Mouse (Mus musculus) ZHBTc4 (cell line): ENCODE measurements around the gene Klhl11.
A peak's percentile ranks its signal among the peaks of the same experiment; 100 is the strongest.

Source experiments
- DNase-seq: peaks from one replicate; pipeline ENCODE4 v3.0.0-alpha.2; 2011; ENCODE audit warnings: low read depth, low spot score

Klhl11 gene

DNA sequence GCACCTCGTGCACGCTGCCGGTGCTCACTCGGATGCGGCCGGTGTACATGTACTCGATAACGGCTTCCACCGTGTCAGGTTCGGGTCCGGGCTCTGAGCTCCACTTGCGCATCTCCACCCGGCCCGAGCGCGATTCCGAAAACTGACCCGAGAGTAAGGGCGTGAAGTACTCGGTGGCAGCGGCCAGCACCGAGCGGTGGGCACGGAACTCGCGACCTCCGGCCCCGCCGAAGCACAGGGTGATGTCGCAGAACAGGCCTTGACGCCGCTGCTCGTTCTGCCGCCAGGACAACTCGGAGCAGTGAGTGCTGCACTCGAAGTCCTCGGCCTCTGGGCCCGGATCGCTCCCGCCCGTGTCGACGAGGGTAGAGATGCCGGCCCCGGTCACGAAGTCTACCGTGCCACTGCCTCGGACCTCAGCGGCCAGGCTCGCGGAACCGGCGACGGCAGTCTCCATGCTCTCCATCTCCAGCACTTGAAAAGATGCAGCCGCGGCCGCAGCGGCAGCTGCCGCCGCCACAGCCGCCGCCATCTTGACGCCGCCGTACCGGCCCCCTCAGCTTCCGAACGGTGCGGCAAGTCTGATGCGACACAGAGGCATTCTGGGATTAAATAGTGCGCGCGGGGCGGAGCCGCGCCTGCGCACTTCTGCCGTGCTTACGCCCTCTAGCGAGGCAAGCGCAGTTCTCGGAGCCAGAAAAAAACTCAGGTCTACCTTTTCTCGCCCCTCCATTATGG, at the start of gene Klhl11:
Klhl11 (minus strand) TSS at position 545 of the 738 bp plus-strand sequence.
- DNase-seq, result peak; percentile 97

DNA sequence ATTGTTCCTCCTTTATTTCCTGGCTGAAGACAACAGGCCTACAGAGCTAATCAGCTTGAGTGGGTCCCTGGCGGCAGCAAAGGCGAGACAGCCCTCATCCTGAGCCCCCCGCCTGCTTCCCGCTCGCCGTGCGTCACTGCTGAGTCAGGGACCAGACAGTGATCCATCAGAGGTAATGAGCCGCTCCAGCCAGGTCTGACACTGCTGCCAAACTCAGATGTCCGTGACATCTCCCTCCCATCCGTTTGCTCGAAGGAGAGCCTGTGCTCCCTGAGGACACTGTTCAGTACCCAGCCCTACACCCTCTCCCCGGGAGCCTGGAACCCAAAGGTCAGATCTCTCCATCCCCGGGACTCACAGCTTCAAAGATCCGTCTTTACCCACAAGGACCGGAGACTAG, 48.3 kb upstream of the Klhl11 start:
- DNase-seq, result no peak

DNA sequence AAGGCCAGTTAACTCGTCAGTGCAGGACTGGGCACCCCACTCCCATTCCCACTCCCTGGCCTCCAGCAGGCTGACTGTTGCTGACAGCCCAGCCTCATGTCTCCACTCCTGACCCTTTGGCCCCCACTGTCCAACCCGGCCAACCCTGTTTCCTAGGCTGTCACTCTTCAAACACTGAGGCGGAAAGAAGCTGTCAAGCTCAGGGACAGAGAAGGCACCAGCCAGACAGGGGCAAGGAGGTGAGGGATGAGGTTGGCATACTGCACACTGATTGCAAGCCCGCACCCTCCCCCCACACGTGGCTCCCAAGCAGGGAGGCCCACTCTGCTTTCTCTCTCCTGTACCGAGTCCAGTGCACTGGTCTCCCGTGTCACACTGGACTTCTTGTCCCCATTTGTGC, 46.6 kb upstream of the Klhl11 start:
- DNase-seq, result no peak

DNA sequence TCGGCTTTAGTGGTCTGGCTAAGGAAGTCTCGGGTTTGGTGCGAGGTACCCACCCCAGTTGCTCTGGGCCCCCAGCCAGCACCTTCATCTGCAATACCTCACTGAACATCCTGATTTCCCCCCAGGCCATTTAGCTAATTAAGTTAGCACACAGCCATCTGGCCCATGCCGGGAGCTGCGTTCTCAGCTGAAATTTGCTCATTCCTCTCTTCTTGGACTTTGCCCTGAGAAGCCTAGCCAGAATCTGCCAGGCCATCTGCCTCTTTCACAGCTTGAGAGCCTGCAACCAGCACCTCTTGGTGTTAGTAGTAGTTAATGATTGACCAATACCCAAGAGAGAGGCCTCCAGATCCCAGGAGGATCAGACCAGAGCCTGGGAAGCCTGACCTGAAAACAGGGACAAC, 45.6 kb upstream of the Klhl11 start:
- no peak for DNase-seq

DNA sequence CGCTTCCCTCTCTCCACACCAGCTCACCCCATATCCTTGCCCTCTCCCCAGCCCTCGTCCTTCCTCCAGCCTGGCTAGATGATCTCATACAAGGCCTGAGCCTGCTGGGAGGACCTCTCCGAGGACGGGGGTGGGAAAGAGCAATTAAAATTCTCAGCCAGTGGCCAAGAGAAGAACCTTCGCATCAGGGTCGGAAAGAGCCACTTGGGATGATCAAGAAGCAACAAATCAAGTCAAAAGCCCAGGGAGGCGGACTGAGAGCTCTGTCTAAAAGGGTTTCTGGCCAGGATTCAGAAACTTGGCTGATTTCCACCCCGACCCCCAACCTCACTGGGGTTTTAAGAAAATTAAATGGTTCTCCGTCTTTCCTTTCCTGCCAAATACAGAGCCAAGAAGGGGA, 43.8 kb upstream of the Klhl11 start:
- DNase-seq, result no peak

DNA sequence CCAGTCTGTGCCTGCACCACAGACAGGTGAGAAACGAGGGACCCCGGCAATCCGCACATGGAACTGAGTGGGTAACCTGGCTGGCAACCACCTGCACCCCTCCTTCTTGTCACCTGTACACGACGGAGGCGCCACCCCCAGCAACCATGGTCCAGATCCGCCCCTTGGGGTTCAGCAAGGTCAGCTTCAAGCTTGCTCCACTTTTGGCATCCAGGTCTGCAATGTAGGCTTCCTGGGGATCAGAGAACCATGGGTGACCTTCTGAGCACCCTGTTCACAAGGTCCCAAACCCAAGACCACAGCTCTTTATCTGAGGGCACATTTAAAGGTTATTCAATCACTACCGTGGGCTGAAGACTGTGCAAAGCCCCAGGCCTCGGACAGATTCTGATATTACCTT, 43.2 kb upstream of the Klhl11 start:
- DNase-seq, result no peak

DNA sequence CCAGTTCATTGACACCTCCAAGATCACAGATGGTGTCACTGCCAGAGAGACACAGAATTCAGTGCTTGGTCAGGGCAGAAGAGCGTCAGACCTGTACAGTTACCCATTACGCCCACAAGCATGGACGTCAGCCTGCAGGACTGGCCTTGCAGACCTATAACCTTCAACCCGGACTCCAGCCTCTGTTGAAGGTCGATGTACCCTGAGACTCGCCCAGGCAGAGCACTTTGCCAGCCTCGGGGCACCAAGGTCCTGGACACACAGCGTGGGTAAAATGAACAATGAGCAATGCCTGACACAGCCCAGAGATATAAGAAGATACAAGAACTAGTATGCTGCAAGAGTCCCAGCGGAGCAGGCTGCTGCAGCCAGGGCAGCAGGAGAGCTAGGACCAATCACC, 42.5 kb upstream of the Klhl11 start:
- DNase-seq, result no peak

DNA sequence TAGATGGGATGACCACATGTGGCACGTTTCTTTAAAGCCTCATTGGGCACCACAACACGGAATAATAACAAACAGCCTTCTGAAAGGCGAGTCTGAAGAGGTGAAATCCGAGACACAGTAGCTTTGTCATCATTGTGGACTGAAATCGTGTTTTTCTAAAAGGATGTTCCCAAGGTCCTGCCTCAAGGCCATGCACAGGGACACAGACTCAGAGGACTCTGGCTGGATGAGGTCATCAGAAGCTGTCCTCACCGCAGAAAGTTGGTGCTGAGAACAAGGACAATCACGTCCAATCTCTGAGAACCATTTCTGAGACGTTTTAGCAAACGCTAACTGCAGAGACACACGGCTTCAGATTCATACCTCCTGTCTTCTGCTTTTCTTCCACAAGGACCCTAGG, 41.2 kb upstream of the Klhl11 start:
- no peak for DNase-seq

DNA sequence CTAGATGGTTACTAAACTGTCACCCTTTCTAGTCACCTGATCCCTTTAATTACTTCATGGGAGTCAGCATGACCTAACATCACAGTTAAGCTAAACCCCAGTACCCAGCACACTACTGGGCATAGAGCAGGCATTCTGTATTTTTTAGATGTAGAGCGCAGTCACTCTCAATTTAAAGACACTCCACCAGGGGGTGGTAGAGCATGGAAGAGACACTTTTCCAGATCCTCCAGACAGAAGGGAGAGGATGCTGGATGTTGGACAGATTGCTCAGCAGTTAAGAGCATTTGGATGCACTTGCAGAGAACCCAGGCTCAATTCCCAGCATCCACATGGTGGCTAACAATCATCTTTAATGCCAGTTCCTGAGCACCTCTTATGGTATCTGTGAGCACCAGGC, 39.8 kb upstream of the Klhl11 start:
- DNase-seq, result peak; percentile 72

DNA sequence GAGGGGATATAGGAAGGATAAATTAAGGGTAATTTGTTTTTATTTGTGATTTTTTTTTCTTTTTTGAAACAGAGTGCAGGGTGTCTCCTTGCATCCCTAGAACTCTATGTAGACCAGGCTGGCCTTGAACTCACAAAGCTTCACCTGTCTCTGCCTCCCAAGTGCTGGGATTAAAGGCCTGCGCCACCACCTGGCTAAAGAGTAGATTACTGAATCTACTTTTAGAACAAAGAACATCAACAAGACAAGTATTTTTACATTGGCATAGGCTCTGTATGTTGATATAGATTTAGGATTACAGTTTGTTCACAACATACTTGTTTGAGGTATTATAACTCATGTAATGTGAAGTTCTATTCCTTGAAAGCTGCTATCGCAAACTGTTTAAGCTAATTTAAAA, 38.0 kb upstream of the Klhl11 start:
- peak; percentile 65 for DNase-seq

DNA sequence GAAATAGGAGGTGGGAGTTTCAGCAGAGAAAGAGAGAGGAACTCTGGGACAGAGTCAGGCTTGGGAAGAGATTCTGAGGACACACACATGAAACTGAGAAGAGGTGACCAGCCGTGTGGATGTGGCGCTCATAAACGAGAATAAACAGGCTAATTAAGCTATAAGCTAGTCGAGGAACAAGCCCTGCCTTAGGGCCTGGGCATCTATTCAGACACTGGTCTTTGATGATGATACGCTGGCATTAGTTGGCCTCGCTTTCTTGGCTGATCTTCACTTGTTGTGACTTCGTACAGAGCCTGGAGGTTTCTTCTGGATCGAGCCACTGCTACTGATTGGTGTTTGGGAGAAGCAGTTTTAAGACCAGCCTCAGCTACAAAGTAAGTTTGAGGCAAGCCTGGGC, 33.5 kb upstream of the Klhl11 start:
- no peak for DNase-seq

DNA sequence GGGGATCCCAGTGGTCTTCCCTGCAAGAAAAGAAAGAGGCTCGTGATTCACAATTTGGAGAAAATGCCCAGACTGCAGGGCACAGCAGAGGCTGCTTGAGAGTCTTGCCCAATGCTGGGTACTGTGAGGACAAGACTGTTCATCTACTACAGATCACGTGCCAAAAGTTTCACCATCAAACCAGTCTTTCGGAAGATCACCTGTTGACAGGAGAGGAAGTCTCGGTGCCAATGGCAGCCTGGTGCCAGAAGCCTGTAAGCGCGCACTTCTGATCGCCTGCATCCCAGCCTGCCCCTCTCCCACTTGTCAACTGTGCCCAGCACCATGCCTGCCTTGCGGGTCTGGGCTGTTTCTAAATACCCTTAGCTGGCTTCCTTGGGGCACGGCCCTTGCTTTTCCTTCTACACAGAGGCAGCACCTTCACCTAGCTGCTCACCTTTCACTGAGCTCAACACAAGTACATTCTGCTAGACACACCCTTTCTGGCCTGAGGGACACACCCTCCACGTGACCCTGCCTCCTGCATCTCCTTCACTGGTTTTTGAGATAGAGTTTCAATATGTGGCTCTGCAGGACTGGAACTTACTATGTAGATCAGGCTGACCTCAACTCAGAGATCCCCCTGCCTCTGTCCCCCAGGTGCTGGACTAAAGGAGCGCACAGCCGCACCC, 32.6 kb upstream of the Klhl11 start:
- peak; percentile 46 for DNase-seq

DNA sequence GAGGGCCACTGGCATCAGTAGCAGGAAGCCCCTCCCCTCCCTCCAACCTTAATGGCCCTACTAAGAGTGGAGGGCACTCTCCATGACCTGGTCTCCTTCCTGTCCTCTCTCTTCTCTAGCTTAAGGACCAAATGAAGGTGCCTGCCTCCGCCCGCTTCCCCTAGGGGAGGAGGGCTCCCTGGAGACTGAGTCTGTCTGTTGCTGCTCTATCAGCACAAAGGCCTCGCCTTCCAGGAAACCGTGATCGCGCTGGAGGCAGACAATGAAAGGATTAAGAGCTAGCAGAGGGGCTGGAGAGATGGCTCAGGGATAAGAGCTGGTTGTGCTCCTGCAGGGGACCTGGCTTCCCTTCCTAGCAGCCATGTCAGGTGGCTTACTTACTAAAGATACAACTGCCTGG, 28.8 kb upstream of the Klhl11 start:
- peak; percentile 66 for DNase-seq

DNA sequence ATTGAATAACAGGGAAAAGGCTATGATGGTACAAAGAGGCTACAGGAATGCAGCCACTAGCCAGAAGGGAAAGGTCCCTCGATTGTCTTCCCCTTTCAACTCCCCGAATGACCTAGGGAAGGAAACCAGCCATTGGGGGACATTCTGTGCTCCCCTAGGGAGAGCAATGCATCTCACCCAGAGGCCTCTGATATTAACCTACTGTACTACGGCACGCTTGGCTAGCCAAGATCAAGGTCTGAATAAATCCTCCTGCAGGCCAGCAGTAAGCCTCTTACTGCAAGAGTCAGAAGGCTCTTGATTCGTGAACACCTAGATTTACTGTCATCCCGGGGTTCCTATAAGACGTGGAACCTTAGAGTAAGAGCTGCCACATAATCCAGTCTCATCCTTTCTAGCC, 28.1 kb upstream of the Klhl11 start:
- no peak for DNase-seq

DNA sequence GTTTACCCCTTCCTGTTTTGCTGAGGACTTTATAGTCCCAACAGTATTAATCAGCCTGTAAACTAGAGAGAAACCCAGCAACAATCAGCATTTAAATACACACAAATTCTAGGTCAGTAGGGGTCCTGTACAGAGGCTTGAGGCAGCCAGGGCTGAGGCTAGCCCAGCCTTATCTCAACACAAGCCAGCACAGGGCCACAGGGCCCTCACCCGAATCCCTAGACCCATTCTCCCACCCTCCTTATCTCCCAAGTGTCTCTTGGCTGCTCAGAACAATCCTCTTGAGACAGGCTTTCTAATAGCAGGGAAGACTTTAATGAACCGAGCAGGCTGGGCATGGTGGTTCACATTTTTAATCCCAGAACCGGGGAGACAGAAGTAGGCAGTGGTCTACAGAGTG, 27.7 kb upstream of the Klhl11 start:
- no peak for DNase-seq

DNA sequence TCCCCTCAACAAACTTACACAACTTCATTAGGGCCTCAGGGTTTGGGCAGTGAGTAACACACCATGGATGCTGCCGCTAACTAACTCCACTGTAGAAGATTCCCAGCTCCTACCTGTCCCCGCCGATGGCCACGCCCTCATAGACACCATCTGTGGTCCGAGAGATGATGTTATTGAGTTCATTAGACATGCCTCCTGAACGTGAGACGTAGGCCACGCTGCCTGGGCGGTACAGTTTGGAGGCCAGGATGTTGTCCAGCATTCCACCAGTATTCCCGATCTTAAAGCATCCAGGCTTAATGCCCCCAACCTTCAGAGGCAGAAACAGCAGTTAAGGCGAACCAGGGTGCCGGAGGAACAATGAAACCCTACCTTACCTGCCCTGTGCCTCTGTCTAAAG, 21.2 kb upstream of the Klhl11 start:
- peak; percentile 81 for DNase-seq

DNA sequence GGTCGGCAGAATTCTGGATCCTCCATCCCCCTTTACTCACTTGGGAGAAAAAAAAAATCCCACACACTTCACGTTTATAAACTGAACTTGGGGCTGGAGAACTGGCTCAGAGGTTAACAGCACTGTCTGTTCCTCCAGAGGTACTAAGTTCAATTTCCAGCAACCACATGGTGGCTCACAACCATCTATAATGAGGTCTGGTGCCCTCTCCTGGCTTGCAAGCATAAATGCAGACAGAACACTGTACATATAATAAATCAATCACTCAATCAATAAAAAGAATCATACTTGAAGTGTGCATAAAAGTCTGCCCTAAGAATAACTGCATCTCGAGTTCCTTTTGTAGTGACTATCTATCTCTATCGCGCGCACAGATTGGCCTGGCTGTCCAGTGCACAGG, 18.4 kb upstream of the Klhl11 start:
- DNase-seq, result peak; percentile 62

DNA sequence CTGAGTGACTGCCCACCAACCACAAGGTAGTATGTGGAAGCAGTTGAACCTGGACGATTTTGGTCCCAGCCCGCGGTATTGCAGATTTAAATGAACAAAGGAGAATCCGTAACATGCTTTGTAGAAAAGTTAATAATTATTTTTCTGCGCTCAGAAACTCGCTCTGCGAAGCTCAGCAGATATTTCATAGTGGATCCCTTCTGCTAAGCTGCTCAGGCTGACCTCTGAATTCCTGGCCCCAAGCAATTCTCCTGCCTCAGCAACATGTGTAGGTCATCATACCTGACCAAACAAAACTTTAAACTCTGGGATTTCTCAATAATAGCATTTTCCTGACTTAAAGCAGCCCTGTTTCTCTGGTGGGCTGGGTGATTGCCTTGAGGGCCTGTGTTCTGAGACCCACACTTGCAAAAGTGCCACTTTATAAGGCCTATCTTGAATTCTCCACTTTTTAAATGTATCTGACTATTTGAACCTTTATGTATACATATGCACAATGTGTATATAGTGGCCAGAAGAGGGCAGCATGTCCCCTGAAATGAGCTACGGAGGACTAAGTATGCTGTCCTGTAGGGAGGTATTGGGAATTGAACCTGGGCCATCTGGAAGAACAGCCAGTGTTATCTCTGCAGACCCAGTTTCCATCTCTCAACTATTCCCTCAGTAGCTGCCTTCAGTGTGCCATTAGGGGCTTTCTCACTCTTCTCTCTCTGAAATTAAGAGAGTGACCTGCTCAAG, 13.4 kb upstream of the Klhl11 start:
- peak; percentile 52 for DNase-seq

DNA sequence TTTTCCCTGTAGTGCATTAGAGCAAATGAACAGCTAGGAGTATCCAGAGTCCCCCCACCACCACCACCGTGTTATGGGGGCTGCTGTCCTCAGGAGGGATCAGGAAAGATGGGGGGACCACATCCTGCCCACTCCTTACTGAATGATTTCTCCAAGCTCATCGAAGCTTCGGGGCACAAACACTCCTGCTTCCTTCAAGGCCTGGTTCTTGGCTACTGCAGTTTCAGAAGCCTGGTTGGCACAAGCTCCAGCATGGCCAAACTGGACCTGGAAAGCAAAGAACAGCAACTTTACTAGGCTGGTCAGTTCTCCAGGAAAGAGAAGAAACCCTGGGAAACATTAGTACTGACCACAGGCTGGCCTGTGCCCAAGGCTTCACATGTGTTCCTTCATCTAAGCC, 11.9 kb upstream of the Klhl11 start:
- DNase-seq, result no peak

DNA sequence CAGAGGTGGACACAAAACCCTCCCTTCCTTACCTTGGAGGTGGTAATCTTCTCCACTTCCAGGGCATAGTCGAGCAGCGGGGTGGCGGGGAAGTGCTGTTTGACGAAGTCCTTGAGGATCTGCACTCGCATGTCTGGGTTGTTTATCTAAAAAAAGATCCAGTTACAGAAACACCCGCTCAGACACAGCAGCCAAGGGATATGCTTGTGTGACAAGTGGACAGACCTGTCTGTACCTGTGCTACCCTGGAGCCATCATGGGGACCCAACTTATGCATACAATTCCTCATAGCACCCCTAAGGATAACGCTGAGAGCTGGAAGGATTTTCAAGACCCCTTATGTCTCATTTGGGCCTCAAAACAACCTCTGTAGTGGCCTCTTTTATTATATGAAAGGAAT, 6.6 kb upstream of the Klhl11 start:
- DNase-seq, result no peak

DNA sequence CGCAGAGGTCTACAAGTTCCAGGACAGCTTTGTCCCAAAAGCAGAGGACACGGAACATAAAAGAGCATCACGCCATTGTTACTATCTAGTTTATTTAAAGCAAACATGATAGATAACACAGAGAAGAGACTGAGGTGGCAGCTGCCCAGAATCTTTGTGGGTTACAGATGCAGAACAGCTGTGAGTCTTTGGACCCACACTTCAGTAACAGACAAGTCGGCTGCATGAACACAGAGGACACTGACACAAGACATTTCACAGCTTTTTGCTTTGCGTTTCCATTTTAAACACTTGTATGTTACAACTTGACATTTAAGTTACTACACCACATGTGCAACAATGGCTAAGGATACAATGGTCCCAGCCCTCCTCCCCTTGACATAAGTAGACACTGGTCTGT, 3.7 kb upstream of the Klhl11 start:
- DNase-seq, result no peak

DNA sequence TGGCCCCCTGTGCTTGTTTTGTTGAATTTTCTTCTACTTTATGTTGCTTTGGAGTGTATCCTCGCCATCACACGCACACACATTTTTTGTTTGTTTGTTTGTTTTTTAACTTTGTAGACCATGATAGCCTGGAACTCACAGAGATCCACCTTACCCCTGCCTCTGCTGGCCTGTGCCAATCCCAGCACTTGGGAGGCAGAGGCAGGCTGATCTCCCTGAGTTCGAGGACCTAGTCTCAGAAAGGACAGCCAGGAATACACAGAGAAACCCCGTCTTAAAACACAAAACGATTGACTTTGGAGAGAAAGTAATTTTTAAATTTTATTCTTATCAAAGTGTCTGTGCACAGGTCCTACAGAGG, 374 bp upstream of the Klhl11 start:
- DNase-seq, result no peak
